Mouse (Mus musculus): Measurements from ENCODE around the gene Atp2c1. TPM values are rescaled to one million over a fixed set of nuclear protein-coding genes. Genes with fewer than 3 reads are reported as not detected.

The Atp2c1 gene
- polyA plus RNA-seq (2014; fragmentation: Nextera tagmentation; extraction: Ambion mirVana), result 62.5 and 72.5 TPM in 2 replicates

GRCm38 (mm10) chr9:105527219-105527618, at the start of gene Atp2c1:
Gene Atp2c1, minus strand, starts transcription at chr9:105527319.
- no peak within 1 kb of the TSS for H3K9ac ChIP-seq (replicated peaks; ENCODE audit: low read depth, low read length)
- H3K4me3 ChIP-seq (ENCODE audit: low read depth, low read length), result no peak within 1 kb of the TSS
- ATAC-seq (ENCODE audit: insufficient number of reproducible peaks, insufficient read depth, low FRiP score, low read depth), result no peak
- 90% methylated on average over 12 of the region's 12 CpGs for WGBS
- no peaks in the 10 kb centered on the region for H3K9me3 ChIP-seq (ENCODE audit: control insufficient read depth, low read depth, low read length)
- no peak within 1 kb of the TSS for H3K4me2 ChIP-seq (replicated peaks; ENCODE audit: low read depth, low read length)
- no peaks in the 10 kb centered on the region for H3K27me3 ChIP-seq (ENCODE audit: control insufficient read depth, insufficient read depth, low read length)
- no peak within 1 kb of the TSS for H3K27ac ChIP-seq (ENCODE audit: low read length)
- H3K4me1 ChIP-seq (ENCODE audit: control insufficient read depth, insufficient read depth, low read length), result no peaks in the 10 kb centered on the region
- no peaks in the 10 kb centered on the region for H3K36me3 ChIP-seq (ENCODE audit: control insufficient read depth, insufficient read depth, low read length)

GRCm38 (mm10) chr9:105557452-105557851, 30.3 kb upstream of the Atp2c1 start:
- WGBS, result 83% methylated on average over 5 of the region's 5 CpGs
- Histone ChIP-seq H3K36me3 (ENCODE audit: control insufficient read depth, insufficient read depth, low read length) (no peaks in the 10 kb centered on the region), H3K4me2 (replicated peaks; ENCODE audit: low read depth, low read length) (no peak overlapping the region), H3K27me3 (ENCODE audit: control insufficient read depth, insufficient read depth, low read length) (no peaks in the 10 kb centered on the region), H3K9ac (replicated peaks; ENCODE audit: low read depth, low read length) (no peak overlapping the region), H3K27ac (ENCODE audit: low read length) (no peak overlapping the region), H3K4me3 (ENCODE audit: low read depth, low read length) (no peak overlapping the region), H3K9me3 (ENCODE audit: control insufficient read depth, low read depth, low read length) (no peaks in the 10 kb centered on the region), H3K4me1 (ENCODE audit: control insufficient read depth, insufficient read depth, low read length) (peaks cover 11% of the 10 kb centered on the region)
- ATAC-seq (ENCODE audit: insufficient number of reproducible peaks, insufficient read depth, low FRiP score, low read depth), result no peak

- Histone ChIP-seq H3K9ac (replicated peaks; ENCODE audit: low read depth, low read length) (no peak overlapping the region), H3K4me1 (ENCODE audit: control insufficient read depth, insufficient read depth, low read length) (peaks cover 11% of the 10 kb centered on the region), H3K27ac (ENCODE audit: low read length) (no peak overlapping the region), H3K9me3 (ENCODE audit: control insufficient read depth, low read depth, low read length) (no peaks in the 10 kb centered on the region), H3K27me3 (ENCODE audit: control insufficient read depth, insufficient read depth, low read length) (no peaks in the 10 kb centered on the region), H3K4me2 (replicated peaks; ENCODE audit: low read depth, low read length) (no peak overlapping the region), H3K36me3 (ENCODE audit: control insufficient read depth, insufficient read depth, low read length) (no peaks in the 10 kb centered on the region), H3K4me3 (ENCODE audit: low read depth, low read length) (no peak overlapping the region)
- 34% methylated on average over 8 of the region's 8 CpGs for WGBS
- peak; percentile 60; the same call in 1 of the 2 replicates for ATAC-seq (ENCODE audit: insufficient number of reproducible peaks, insufficient read depth, low FRiP score, low read depth)
Observed at GRCm38 (mm10) chr9:105556141-105556735, 29.1 kb upstream of the Atp2c1 start.

- Histone ChIP-seq H3K27ac (ENCODE audit: low read length) (no peak overlapping the region), H3K4me3 (ENCODE audit: low read depth, low read length) (no peak overlapping the region), H3K27me3 (ENCODE audit: control insufficient read depth, insufficient read depth, low read length) (no peaks in the 10 kb centered on the region), H3K9me3 (ENCODE audit: control insufficient read depth, low read depth, low read length) (no peaks in the 10 kb centered on the region), H3K4me2 (replicated peaks; ENCODE audit: low read depth, low read length) (peak overlapping the region; percentile 17; the same call in 1 of the 2 replicates), H3K9ac (replicated peaks; ENCODE audit: low read depth, low read length) (no peak overlapping the region), H3K4me1 (ENCODE audit: control insufficient read depth, insufficient read depth, low read length) (peaks cover 11% of the 10 kb centered on the region), H3K36me3 (ENCODE audit: control insufficient read depth, insufficient read depth, low read length) (no peaks in the 10 kb centered on the region)
- ATAC-seq (ENCODE audit: insufficient number of reproducible peaks, insufficient read depth, low FRiP score, low read depth), result no peak
- 49% methylated on average over 7 of the region's 7 CpGs for WGBS
Observed at GRCm38 (mm10) chr9:105554439-105554807, 27.3 kb upstream of the Atp2c1 start.

- Histone ChIP-seq H3K4me3 (ENCODE audit: low read depth, low read length) (no peak overlapping the region), H3K9me3 (ENCODE audit: control insufficient read depth, low read depth, low read length) (no peaks in the 10 kb centered on the region), H3K27ac (ENCODE audit: low read length) (no peak overlapping the region), H3K27me3 (ENCODE audit: control insufficient read depth, insufficient read depth, low read length) (no peaks in the 10 kb centered on the region), H3K36me3 (ENCODE audit: control insufficient read depth, insufficient read depth, low read length) (no peaks in the 10 kb centered on the region), H3K4me1 (ENCODE audit: control insufficient read depth, insufficient read depth, low read length) (peaks cover 11% of the 10 kb centered on the region), H3K4me2 (replicated peaks; ENCODE audit: low read depth, low read length) (peak overlapping the region; percentile 17; the same call in 1 of the 2 replicates), H3K9ac (replicated peaks; ENCODE audit: low read depth, low read length) (no peak overlapping the region)
- 15% methylated on average over 24 of the region's 24 CpGs for WGBS
- no peak for ATAC-seq (ENCODE audit: insufficient number of reproducible peaks, insufficient read depth, low FRiP score, low read depth)
Observed at GRCm38 (mm10) chr9:105553629-105554438, 26.7 kb upstream of the Atp2c1 start.

- ATAC-seq (ENCODE audit: insufficient number of reproducible peaks, insufficient read depth, low FRiP score, low read depth), result no peak
- 34% methylated on average over 4 of the region's 4 CpGs for WGBS
Observed at GRCm38 (mm10) chr9:105551407-105551806, 24.3 kb upstream of the Atp2c1 start.

GRCm38 (mm10) chr9:105549096-105549495, 22.0 kb upstream of the Atp2c1 start:
- Histone ChIP-seq H3K9ac (replicated peaks; ENCODE audit: low read depth, low read length) (no peak overlapping the region), H3K9me3 (ENCODE audit: control insufficient read depth, low read depth, low read length) (no peaks in the 10 kb centered on the region), H3K4me1 (ENCODE audit: control insufficient read depth, insufficient read depth, low read length) (no peaks in the 10 kb centered on the region), H3K4me2 (replicated peaks; ENCODE audit: low read depth, low read length) (no peak overlapping the region), H3K27ac (ENCODE audit: low read length) (no peak overlapping the region), H3K27me3 (ENCODE audit: control insufficient read depth, insufficient read depth, low read length) (no peaks in the 10 kb centered on the region), H3K36me3 (ENCODE audit: control insufficient read depth, insufficient read depth, low read length) (no peaks in the 10 kb centered on the region), H3K4me3 (ENCODE audit: low read depth, low read length) (no peak overlapping the region)
- 64% methylated on average over 6 of the region's 6 CpGs for WGBS
- no peak for ATAC-seq (ENCODE audit: insufficient number of reproducible peaks, insufficient read depth, low FRiP score, low read depth)

More at GRCm38 (mm10) chr9:105551407-105551806, 24.3 kb upstream of the Atp2c1 start:
- Histone ChIP-seq H3K27ac (ENCODE audit: low read length) (no peak overlapping the region), H3K9me3 (ENCODE audit: control insufficient read depth, low read depth, low read length) (no peaks in the 10 kb centered on the region), H3K27me3 (ENCODE audit: control insufficient read depth, insufficient read depth, low read length) (no peaks in the 10 kb centered on the region), H3K4me2 (replicated peaks; ENCODE audit: low read depth, low read length) (no peak overlapping the region), H3K4me3 (ENCODE audit: low read depth, low read length) (no peak overlapping the region), H3K4me1 (ENCODE audit: control insufficient read depth, insufficient read depth, low read length) (peaks cover 8% of the 10 kb centered on the region), H3K36me3 (ENCODE audit: control insufficient read depth, insufficient read depth, low read length) (no peaks in the 10 kb centered on the region), H3K9ac (replicated peaks; ENCODE audit: low read depth, low read length) (no peak overlapping the region)

GRCm38 (mm10) chr9:105544013-105544750, 17.1 kb upstream of the Atp2c1 start:
- no peak overlapping the region for H3K27ac ChIP-seq (ENCODE audit: low read length)
- no peak for ATAC-seq (ENCODE audit: insufficient number of reproducible peaks, insufficient read depth, low FRiP score, low read depth)
- no peaks in the 10 kb centered on the region for H3K27me3 ChIP-seq (ENCODE audit: control insufficient read depth, insufficient read depth, low read length)
- no peaks in the 10 kb centered on the region for H3K9me3 ChIP-seq (ENCODE audit: control insufficient read depth, low read depth, low read length)
- H3K36me3 ChIP-seq (ENCODE audit: control insufficient read depth, insufficient read depth, low read length), result no peaks in the 10 kb centered on the region
- no peak overlapping the region for H3K9ac ChIP-seq (replicated peaks; ENCODE audit: low read depth, low read length)
- no peak overlapping the region for H3K4me3 ChIP-seq (ENCODE audit: low read depth, low read length)
- 61% methylated on average over 8 of the region's 8 CpGs for WGBS
- no peak overlapping the region for H3K4me2 ChIP-seq (replicated peaks; ENCODE audit: low read depth, low read length)
- H3K4me1 ChIP-seq (ENCODE audit: control insufficient read depth, insufficient read depth, low read length), result no peaks in the 10 kb centered on the region
